Mouse (Mus musculus) T-helper 17 cell (primary cell): ENCODE results near the gene Senp5.

Experiments
- in situ Hi-C, 2 experiments: fragments of 300-600 bp; cut with MboI, MseI; formaldehyde crosslinking; loops; 1 replicate in 1 of 2; 2 replicates in 1 of 2; pipeline ENCODE4 v1.15.1; 2025; ENCODE audit warnings: high pct_unique_total_duplicates in 2 of 2

The Senp5 gene

GRCm38 (mm10) chr16:31943980-31944379, 59.1 kb downstream of the Senp5 start:
- in situ Hi-C loops, result loop anchor here in 1 of 2 experiments (10.0 kb wide), 1 partner anchor 161 kb away; no protein-coding TSS in a partner anchor

GRCm38 (mm10) chr16:31940586-31940985, 62.5 kb downstream of the Senp5 start:
- in situ Hi-C loops, result loop anchor here in 1 of 2 experiments (10.0 kb wide), 1 partner anchor 164 kb away; no protein-coding TSS in a partner anchor

- in situ Hi-C loops, result no loop called here
These were observed 64.2 kb downstream of the Senp5 start for GRCm38 (mm10) chr16:31938856-31939255.

- in situ Hi-C loops, result no loop called here
These were observed 66.5 kb downstream of the Senp5 start for GRCm38 (mm10) chr16:31936568-31936967.

- in situ Hi-C loops, result no loop called here
These were observed 67.8 kb downstream of the Senp5 start for GRCm38 (mm10) chr16:31935091-31935979.

- in situ Hi-C loops, result no loop called here
These were observed 68.5 kb downstream of the Senp5 start for GRCm38 (mm10) chr16:31934550-31935010.

GRCm38 (mm10) chr16:31933751-31934549, 69.1 kb downstream of the Senp5 start, which contains the start of gene Pigz:
TSS of gene Pigz (plus strand) at chr16:31933851.
- in situ Hi-C loops, result no loop called here

- in situ Hi-C loops, result no loop called here
These were observed 70.0 kb downstream of the Senp5 start for GRCm38 (mm10) chr16:31932840-31933697.

GRCm38 (mm10) chr16:31932255-31932654, 70.8 kb downstream of the Senp5 start:
- in situ Hi-C loops, result no loop called here

GRCm38 (mm10) chr16:31931330-31931729, 71.8 kb downstream of the Senp5 start:
- in situ Hi-C loops, result no loop called here

- in situ Hi-C loops, result no loop called here
These were observed 75.7 kb downstream of the Senp5 start for GRCm38 (mm10) chr16:31927412-31927811.

- in situ Hi-C loops, result no loop called here
These were observed 76.4 kb downstream of the Senp5 start for GRCm38 (mm10) chr16:31926547-31927182.

GRCm38 (mm10) chr16:31926091-31926490, 77.0 kb downstream of the Senp5 start:
- in situ Hi-C loops, result no loop called here

GRCm38 (mm10) chr16:31924368-31924767, 78.7 kb downstream of the Senp5 start:
- in situ Hi-C loops, result no loop called here

- in situ Hi-C loops, result loop anchor here (5.0 to 10.0 kb wide), 3 partner anchors 41 to 463 kb away; partner anchors contain the start of gene Meltf (in 1 of the 2)
These were observed 84.8 kb downstream of the Senp5 start for GRCm38 (mm10) chr16:31918248-31918724.

GRCm38 (mm10) chr16:31917776-31918175, 85.3 kb downstream of the Senp5 start:
- in situ Hi-C loops, result loop anchor here (5.0 to 10.0 kb wide), 3 partner anchors 40 to 463 kb away; partner anchors contain the start of gene Meltf (in 1 of the 2)

- in situ Hi-C loops, result loop anchor here in 1 of 2 experiments (10.0 kb wide), 1 partner anchor 456 kb away; no protein-coding TSS in a partner anchor
These were observed 92.7 kb downstream of the Senp5 start for GRCm38 (mm10) chr16:31910281-31910847.
